Mouse (Mus musculus) hindbrain, postnatal 0 days (tissue): Measurements from ENCODE around the gene Cux1. TPM values are rescaled to one million over a fixed set of nuclear protein-coding genes. Genes with fewer than 3 reads are reported as not detected.

Source experiments
- ATAC-seq: fragments of 200-750 bp; cut with Nextera tagmentation; 2 replicates; pipeline ENCODE4 v1.8.0; 2017; ENCODE audit warnings: mild to moderate bottlenecking, moderate TSS enrichment, moderate library complexity
- DNase-seq: peaks from one replicate; pipeline ENCODE4 v3.0.0-alpha.2; 2015; ENCODE audit warnings: low spot score
- H3K27ac ChIP-seq: fragments of 300-500 bp; sonication (generic); 2 replicates; pipeline ENCODE4 v1.5.1; 2014; ENCODE audit warnings: mild to moderate bottlenecking
- H3K27me3 ChIP-seq: fragments of 300-500 bp; sonication (generic); 2 replicates; pipeline ENCODE4 v1.6.1; 2014; ENCODE audit warnings: low read length, mixed read lengths; ENCODE audit not compliant: insufficient read depth
- H3K36me3 ChIP-seq: fragments of 300-500 bp; sonication (generic); 2 replicates; pipeline ENCODE4 v1.6.1; 2014; ENCODE audit warnings: low read length, mixed read lengths; ENCODE audit not compliant: insufficient read depth
- H3K4me1 ChIP-seq: fragments of 300-500 bp; sonication (generic); 2 replicates; pipeline ENCODE4 v1.6.1; 2014; ENCODE audit warnings: antibody characterized with exemption, low read length, mixed read lengths; ENCODE audit not compliant: insufficient read depth
- H3K4me2 ChIP-seq: fragments of 300-500 bp; sonication (generic); 2 replicates; pipeline ENCODE4 v1.6.1; 2014; ENCODE audit warnings: low read depth, mild to moderate bottlenecking, low read length, moderate library complexity, mixed read lengths
- H3K4me3 ChIP-seq: fragments of 300-500 bp; sonication (generic); 2 replicates; pipeline ENCODE4 v1.5.1; 2014; ENCODE audit warnings: low read length
- H3K9ac ChIP-seq: fragments of 300-500 bp; sonication (generic); replicated peaks from 2 replicates; pipeline ENCODE4 v1.6.1; 2014; ENCODE audit warnings: mild to moderate bottlenecking, low read length, moderate library complexity, mixed read lengths
- H3K9me3 ChIP-seq: fragments of 300-500 bp; sonication (generic); 2 replicates; pipeline ENCODE4 v1.6.1; 2016; ENCODE audit warnings: low read length, mixed read lengths
- CTCF ChIP-seq: IDR thresholded peaks from 2 replicates; pipeline ENCODE4 v1.5.1; 2016; ENCODE audit warnings: antibody characterized with exemption, control low read depth, low read depth
- WGBS: fragments of 180-500 bp; shearing (Covaris S2); extraction: QIAGEN DNeasy Blood & Tissue Kit; methylation state at CpG from one replicate; pipeline ENCODE4 v1.1.7; 2014; 5-methylcytosine and 5-hydroxymethylcytosine counted together
- polyA plus RNA-seq: library from polyadenylated mRNA; unstranded; fragments of >200 nt; fragmentation: Nextera tagmentation; extraction: Ambion mirVana; gene quantifications from 2 replicates; pipeline ENCODE4 v1.2.1, GENCODE M21; 2015
- total RNA-seq: library from RNA; depleted of rRNA; stranded (reverse); fragments of >200 nt; gene quantifications from 2 replicates; pipeline ENCODE4 v1.2.3, GENCODE M21; 2014

Gene Cux1
- total and polyA plus RNA-seq, 2 experiments from 2014 or later: 86.3 to 137 TPM

- H3K9ac ChIP-seq: no peak overlapping the region
- peaks cover 6% of the 10 kb centered on the region; the same call in 1 of the 2 replicates for H3K4me1 ChIP-seq
- ATAC-seq (peak; percentile 71; the same call in 1 of the 2 replicates), DNase-seq (peak; percentile 76)
- H3K4me3 ChIP-seq: no peak overlapping the region
- H3K27ac ChIP-seq: no peak overlapping the region
- H3K27me3 ChIP-seq: no peaks in the 10 kb centered on the region
- no peak overlapping the region for H3K4me2 ChIP-seq
- peak; percentile 43 for TF ChIP-seq CTCF
- 16% methylated on average over 6 of the region's 8 CpGs for WGBS
- H3K9me3 ChIP-seq: no peaks in the 10 kb centered on the region
- no peaks in the 10 kb centered on the region for H3K36me3 ChIP-seq
Measured at GRCm38 (mm10) chr5:136467360-136467999, 99.8 kb downstream of the Cux1 start.

- TF ChIP-seq CTCF: no peak
- Histone ChIP-seq H3K27me3 (no peaks in the 10 kb centered on the region), H3K4me2 (no peak overlapping the region), H3K9ac (no peak overlapping the region), H3K27ac (no peak overlapping the region), H3K4me3 (no peak overlapping the region), H3K4me1 (peaks cover 6% of the 10 kb centered on the region; the same call in 1 of the 2 replicates), H3K9me3 (no peaks in the 10 kb centered on the region), H3K36me3 (no peaks in the 10 kb centered on the region)
- 36% methylated on average over 11 of the region's 11 CpGs for WGBS
- no peak for DNase-seq
- no peak for ATAC-seq
Measured at GRCm38 (mm10) chr5:136465770-136466406, 101.4 kb downstream of the Cux1 start.

- Histone ChIP-seq H3K9ac (no peak overlapping the region), H3K27me3 (no peaks in the 10 kb centered on the region), H3K4me1 (peaks cover 6% of the 10 kb centered on the region; the same call in 1 of the 2 replicates), H3K36me3 (no peaks in the 10 kb centered on the region), H3K4me2 (no peak overlapping the region), H3K9me3 (no peaks in the 10 kb centered on the region), H3K27ac (no peak overlapping the region), H3K4me3 (no peak overlapping the region)
- DNase-seq (no peak), ATAC-seq (no peak)
- WGBS: 57% methylated on average over 5 of the region's 5 CpGs
- no peak for TF ChIP-seq CTCF
Measured at GRCm38 (mm10) chr5:136465366-136465765, 101.9 kb downstream of the Cux1 start.

GRCm38 (mm10) chr5:136464849-136465248 is 102.4 kb downstream of the Cux1 start:
- peaks cover 6% of the 10 kb centered on the region; the same call in 1 of the 2 replicates for H3K4me1 ChIP-seq
- 71% methylated on average over 3 of the region's 3 CpGs for WGBS

GRCm38 (mm10) chr5:136464128-136464527 is 103.2 kb downstream of the Cux1 start:
- Histone ChIP-seq H3K36me3 (no peaks in the 10 kb centered on the region), H3K4me1 (peaks cover 6% of the 10 kb centered on the region; the same call in 1 of the 2 replicates), H3K27ac (no peak overlapping the region), H3K9me3 (no peaks in the 10 kb centered on the region), H3K4me2 (no peak overlapping the region), H3K4me3 (no peak overlapping the region), H3K27me3 (no peaks in the 10 kb centered on the region), H3K9ac (no peak overlapping the region)
- 83% methylated on average over 2 of the region's 2 CpGs for WGBS
- ATAC-seq: no peak
- no peak for TF ChIP-seq CTCF
- no peak for DNase-seq

More at GRCm38 (mm10) chr5:136464849-136465248, 102.4 kb downstream of the Cux1 start:
- H3K9me3 ChIP-seq: no peaks in the 10 kb centered on the region
- H3K27ac ChIP-seq: no peak overlapping the region
- no peak overlapping the region for H3K4me3 ChIP-seq
- no peaks in the 10 kb centered on the region for H3K36me3 ChIP-seq
- H3K27me3 ChIP-seq: no peaks in the 10 kb centered on the region
- no peak overlapping the region for H3K9ac ChIP-seq
- DNase-seq (no peak), ATAC-seq (no peak)
- TF ChIP-seq CTCF: no peak
- no peak overlapping the region for H3K4me2 ChIP-seq

- H3K9ac ChIP-seq: no peak overlapping the region
- DNase-seq (peak; percentile 41), ATAC-seq (no peak)
- H3K27ac ChIP-seq: no peak overlapping the region
- H3K4me1 ChIP-seq: peaks cover 3% of the 10 kb centered on the region; the same call in 1 of the 2 replicates
- no peaks in the 10 kb centered on the region for H3K27me3 ChIP-seq
- no peaks in the 10 kb centered on the region for H3K9me3 ChIP-seq
- no peak for TF ChIP-seq CTCF
- 35% methylated on average over 6 of the region's 6 CpGs for WGBS
- no peaks in the 10 kb centered on the region for H3K36me3 ChIP-seq
- no peak overlapping the region for H3K4me3 ChIP-seq
- H3K4me2 ChIP-seq: no peak overlapping the region
Measured at GRCm38 (mm10) chr5:136462613-136463012, 104.7 kb downstream of the Cux1 start.

GRCm38 (mm10) chr5:136459901-136460300 is 107.4 kb downstream of the Cux1 start:
- DNase-seq: no peak
- Histone ChIP-seq H3K27me3 (no peaks in the 10 kb centered on the region), H3K9me3 (no peaks in the 10 kb centered on the region), H3K9ac (no peak overlapping the region), H3K4me1 (peaks cover 3% of the 10 kb centered on the region; the same call in 1 of the 2 replicates), H3K36me3 (no peaks in the 10 kb centered on the region), H3K27ac (no peak overlapping the region), H3K4me3 (no peak overlapping the region), H3K4me2 (no peak overlapping the region)
- no peak for ATAC-seq
- 97% methylated on average over 6 of the region's 6 CpGs for WGBS
- no peak for TF ChIP-seq CTCF
